Mouse (Mus musculus) spleen, adult 12 weeks (tissue): Measurements from ENCODE around the gene Ephb2.

Source experiments
- DNase-seq: peaks from one replicate; pipeline ENCODE4 v3.0.0; 2022; ENCODE audit warnings: low spot score

The Ephb2 gene

GRCm38 (mm10) chr4:136801463-136801862 is 34.3 kb downstream of the Ephb2 start:
- DNase-seq, result no peak

- no peak for DNase-seq
Observed at GRCm38 (mm10) chr4:136800366-136800765, 35.4 kb downstream of the Ephb2 start.

- DNase-seq, result no peak
Observed at GRCm38 (mm10) chr4:136797677-136798569, 37.9 kb downstream of the Ephb2 start.

- no peak for DNase-seq
Observed at GRCm38 (mm10) chr4:136793320-136793719, 42.5 kb downstream of the Ephb2 start.

- DNase-seq, result no peak
Observed at GRCm38 (mm10) chr4:136789821-136790220, 46.0 kb downstream of the Ephb2 start.

- DNase-seq, result no peak
Observed at GRCm38 (mm10) chr4:136787357-136787756, 48.4 kb downstream of the Ephb2 start.

GRCm38 (mm10) chr4:136786453-136787276 is 49.1 kb downstream of the Ephb2 start:
- no peak for DNase-seq

- DNase-seq, result no peak
Observed at GRCm38 (mm10) chr4:136783552-136784150, 52.1 kb downstream of the Ephb2 start.

GRCm38 (mm10) chr4:136782579-136782925 is 53.2 kb downstream of the Ephb2 start:
- no peak for DNase-seq

GRCm38 (mm10) chr4:136781868-136782578 is 53.8 kb downstream of the Ephb2 start:
- no peak for DNase-seq

GRCm38 (mm10) chr4:136780201-136780895 is 55.4 kb downstream of the Ephb2 start:
- DNase-seq, result no peak

GRCm38 (mm10) chr4:136779156-136779555 is 56.6 kb downstream of the Ephb2 start:
- DNase-seq, result no peak

- no peak for DNase-seq
Observed at GRCm38 (mm10) chr4:136776471-136776892, 59.3 kb downstream of the Ephb2 start.

- DNase-seq, result no peak
Observed at GRCm38 (mm10) chr4:136775903-136776302, 59.9 kb downstream of the Ephb2 start.

GRCm38 (mm10) chr4:136774201-136774600 is 61.6 kb downstream of the Ephb2 start:
- DNase-seq, result no peak

GRCm38 (mm10) chr4:136772952-136773584 is 62.7 kb downstream of the Ephb2 start:
- DNase-seq, result no peak

- DNase-seq, result no peak
Observed at GRCm38 (mm10) chr4:136772318-136772717, 63.5 kb downstream of the Ephb2 start.

GRCm38 (mm10) chr4:136770718-136771117 is 65.1 kb downstream of the Ephb2 start:
- DNase-seq, result no peak

GRCm38 (mm10) chr4:136768499-136768898 is 67.3 kb downstream of the Ephb2 start:
- no peak for DNase-seq

- no peak for DNase-seq
Observed at GRCm38 (mm10) chr4:136765080-136765479, 70.7 kb downstream of the Ephb2 start.

GRCm38 (mm10) chr4:136763349-136763748 is 72.4 kb downstream of the Ephb2 start:
- no peak for DNase-seq
